ENCODE assay signal across 9 mouse cellular contexts in the genomic region with DNA sequence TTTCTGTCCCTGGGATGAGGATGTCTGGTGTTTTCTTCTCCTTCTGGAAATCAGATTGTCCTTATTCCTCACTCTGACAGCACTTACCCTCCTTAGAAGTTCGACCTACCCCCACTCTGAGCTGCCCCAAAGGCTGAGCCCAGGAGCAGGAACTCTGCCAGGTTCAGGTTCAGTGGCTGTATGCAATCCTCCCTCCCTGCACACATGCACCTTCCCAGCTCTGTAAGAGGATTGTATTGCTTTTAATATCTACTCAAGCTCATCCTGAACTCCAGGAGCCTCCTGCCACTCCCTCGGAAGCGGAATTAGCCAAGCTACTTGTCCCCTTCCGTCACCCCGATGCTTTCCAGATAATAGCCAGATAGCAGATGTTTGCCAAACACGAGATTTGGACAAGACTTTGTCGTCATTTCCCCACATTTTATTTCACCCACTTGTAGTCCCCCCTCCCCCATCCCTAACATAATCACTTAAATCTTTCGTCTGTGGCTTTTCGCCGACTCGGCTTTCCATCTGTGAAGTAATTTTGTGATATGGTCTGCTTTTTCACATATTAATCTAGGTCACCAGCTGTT. TPM values are rescaled to one million over a fixed set of nuclear protein-coding genes. Genes with fewer than 3 reads are reported as not detected.
DNase-seq lines count a peak whose midpoint lies in the region; ATAC-seq lines count a peak whose summit lies in the region.
"Had no signal": no experiment of that assay in that cellular context is flagged by ENCODE, and none has a peak within 500 bp of the region (broad histone marks: within the 10 kb centered on the region; RNA-seq: fewer than 3 reads in every experiment).

No protein-coding gene starts in this region.

- 0 out of 2 replicates have a peak overlapping the region, but pooled peaks have one; percentile 3 for H3K4me3 ChIP-seq in lung, embryonic 15.5 days
- peak overlapping the region; percentile 75 for H3K4me3 ChIP-seq in forebrain, embryonic 15.5 days
- no peak overlapping the region for H3K4me3 ChIP-seq in liver, embryonic 11.5 days (ENCODE audit: low read depth, low read length)

- no peaks in the 10 kb centered on the region for H3K36me3 ChIP-seq in lung, embryonic 15.5 days
- no peaks in the 10 kb centered on the region for H3K36me3 ChIP-seq in forebrain, embryonic 15.5 days
- no peaks in the 10 kb centered on the region for H3K36me3 ChIP-seq in liver, embryonic 11.5 days (ENCODE audit: control insufficient read depth, insufficient read depth, low read length)

- WGBS in lung, embryonic 15.5 days, result 18% methylated on average over 11 of the region's 11 CpGs
- WGBS in forebrain, embryonic 15.5 days, result 57% methylated on average over 11 of the region's 11 CpGs
- WGBS in liver, embryonic 11.5 days, result 51% methylated on average over 11 of the region's 11 CpGs

- no peaks in the 10 kb centered on the region for H3K9me3 ChIP-seq in lung, embryonic 15.5 days
- H3K9me3 ChIP-seq in forebrain, embryonic 15.5 days, result no peaks in the 10 kb centered on the region
- no peaks in the 10 kb centered on the region for H3K9me3 ChIP-seq in liver, embryonic 11.5 days (ENCODE audit: control insufficient read depth, low read length)

- peaks cover 18% of the 10 kb centered on the region for H3K4me1 ChIP-seq in lung, embryonic 15.5 days
- H3K4me1 ChIP-seq in forebrain, embryonic 15.5 days, result peaks cover 21% of the 10 kb centered on the region
- no peaks in the 10 kb centered on the region; the same call in 1 of the 2 replicates for H3K4me1 ChIP-seq in liver, embryonic 11.5 days (replicated peaks; ENCODE audit: control insufficient read depth, insufficient read depth, low read length)

- DNase-seq in lung, postnatal 25 days (ENCODE audit: low spot score), result no peak
- DNase-seq in kidney, postnatal 10 days, result peak; percentile 37
- DNase-seq in retina, adult 2 months (ENCODE audit: low read depth, low spot score), result peak; percentile 75
- no peak for DNase-seq in liver, embryonic 11.5 days (ENCODE audit: low spot score)
- no peak for DNase-seq in layer of hippocampus, postnatal 25 days (ENCODE audit: extremely low spot score in 1 of 2, low spot score in 1 of 2)
- no peak for DNase-seq in layer of hippocampus, adult 11-12 months (ENCODE audit: low spot score)

- H3K27ac ChIP-seq in lung, embryonic 15.5 days, result no peak overlapping the region
- H3K27ac ChIP-seq in forebrain, embryonic 15.5 days (replicated peaks), result no peak overlapping the region
- H3K27ac ChIP-seq in liver, embryonic 11.5 days (ENCODE audit: low read depth, low read length), result no peak overlapping the region

- no peak for ATAC-seq in lung, embryonic 15.5 days (ENCODE audit: borderline replicate concordance, extremely low read depth, low FRiP score, low TSS enrichment)
- ATAC-seq in forebrain, embryonic 15.5 days (replicated peaks), result no peak
- no peak for ATAC-seq in liver, embryonic 11.5 days (replicated peaks; ENCODE audit: low FRiP score)

- H3K27me3 ChIP-seq in lung, embryonic 15.5 days, result peaks cover 26% of the 10 kb centered on the region
- H3K27me3 ChIP-seq in forebrain, embryonic 15.5 days, result no peaks in the 10 kb centered on the region
- peaks cover 24% of the 10 kb centered on the region for H3K27me3 ChIP-seq in liver, embryonic 11.5 days (replicated peaks; ENCODE audit: control insufficient read depth, insufficient read depth, low read length)

- no peak overlapping the region for H3K9ac ChIP-seq in lung, embryonic 15.5 days
- peak overlapping the region; percentile 11 for H3K9ac ChIP-seq in forebrain, embryonic 15.5 days (replicated peaks)
- no peak overlapping the region for H3K9ac ChIP-seq in liver, embryonic 11.5 days (ENCODE audit: low read depth, low read length)

- H3K4me2 ChIP-seq in lung, embryonic 15.5 days, result peak overlapping the region; percentile 16; the same call in 1 of the 2 replicates
- peak overlapping the region; percentile 83 for H3K4me2 ChIP-seq in forebrain, embryonic 15.5 days (replicated peaks)
- H3K4me2 ChIP-seq in liver, embryonic 11.5 days, result no peak overlapping the region

RNA-seq across cellular contexts. Expression of a gene that starts 1.7 kb away (rescaled TPM):
- polyA plus RNA-seq in lung, embryonic 15.5 days (2015; fragmentation: Nextera tagmentation; extraction: Ambion mirVana), result 1.3 and 1.9 TPM in 2 replicates
- 33.9 and 38.2 TPM in 2 replicates for polyA plus RNA-seq in forebrain, embryonic 15.5 days (2015; fragmentation: Nextera tagmentation; extraction: Ambion mirVana)
- polyA plus RNA-seq in liver, embryonic 11.5 days (2014; fragmentation: Nextera tagmentation; extraction: Ambion mirVana), result 1.2 and 1.7 TPM in 2 replicates
- total RNA-seq in layer of hippocampus, postnatal 25 days (2021), result 100 to 1,000 TPM; 232 to 251 TPM
- total RNA-seq: megakaryocyte, adult 5-6 weeks had no signal

Comparison
In these comparisons a context has a peak if more than half of its experiments do, and no peak if none do; other contexts are left out.
1. DNase-seq: peak in kidney, postnatal 10 days (single experiment) and retina, adult 2 months (single experiment); none in lung, postnatal 25 days (single experiment), liver, embryonic 11.5 days (single experiment), layer of hippocampus, postnatal 25 days (0 of 2) and layer of hippocampus, adult 11-12 months (single experiment).
2. RNA of a gene that starts 1.7 kb away (polyA plus RNA-seq): 33.9 to 38.2 TPM in forebrain, embryonic 15.5 days; 1.3 to 1.9 TPM in lung, embryonic 15.5 days and 1.2 to 1.7 TPM in liver, embryonic 11.5 days; every median in the first group is over 10 times any median in the second.